Mouse (Mus musculus) spleen, adult 2 months (tissue): ENCODE data around the gene Plch1.

ENCODE experiments used
- CTCF ChIP-seq: fragments of 200-500 bp; IDR thresholded peaks from 2 replicates; pipeline ENCODE4 v1.5.1; 2011; ENCODE audit warnings: mild to moderate bottlenecking, inconsistent platforms; ENCODE audit not compliant: insufficient read depth, insufficient read length, insufficient replicate concordance; ENCODE audit errors: extremely low read depth
- POLR2A ChIP-seq: fragments of 200-500 bp; IDR thresholded peaks from 2 replicates; pipeline ENCODE4 v1.6.1; 2011; ENCODE audit warnings: low read depth, low read length, inconsistent platforms

DNA sequence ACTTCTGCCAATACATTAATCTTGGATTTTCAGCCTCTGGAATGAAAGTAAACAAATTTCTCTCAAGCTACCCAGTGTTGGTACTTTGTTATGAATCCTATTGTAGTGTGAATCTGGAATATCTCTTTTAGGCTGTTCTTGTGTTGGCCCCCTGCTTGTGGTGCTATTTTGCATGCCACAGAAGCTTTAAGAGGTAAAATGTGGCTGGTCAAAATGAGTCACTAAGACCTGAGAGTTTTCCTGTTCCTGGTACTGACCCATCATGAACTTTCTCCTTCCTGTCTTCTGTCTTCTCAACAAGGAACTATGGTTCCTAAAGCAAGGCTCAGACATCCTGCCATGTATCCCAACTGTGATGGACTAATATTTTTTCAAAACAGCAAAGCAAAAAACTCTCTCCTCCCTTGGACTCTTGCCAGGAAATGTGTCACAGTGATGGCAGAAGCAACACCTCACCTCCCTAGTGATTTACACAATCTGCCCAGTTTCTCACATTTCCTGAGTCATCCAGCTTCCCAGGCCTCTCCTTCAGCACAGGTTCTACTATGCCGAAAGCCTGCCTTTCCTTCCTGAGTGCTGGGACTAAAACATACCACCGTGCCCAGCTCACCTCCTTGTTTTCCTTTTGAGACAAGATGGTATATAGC, 42.1 kb upstream of the Plch1 start:
- no peak for TF ChIP-seq CTCF
- TF ChIP-seq POLR2A: no peak
